Mouse (Mus musculus): ENCODE measurements around the gene Naip6.
"Not testable (repeated sequence)": the region's sequence is repeated elsewhere in the genome, so short reads cannot be mapped to it uniquely, and the experiment has no call there.

- TF ChIP-seq POLR2A, CTCF (IDR thresholded peaks at IDR 0.05; ENCODE audit: insufficient read depth, low read depth, low read length): not testable (repeated sequence)
Measured at GRCm38 (mm10) chr13:100331728-100332127, 14.3 kb upstream of the Naip6 start.
